Mouse (Mus musculus) midbrain, postnatal 0 days (tissue): ENCODE data around the gene Pcdh9. TPM values are rescaled to one million over a fixed set of nuclear protein-coding genes. Genes with fewer than 3 reads are reported as not detected.

ENCODE experiments used
- ATAC-seq: fragments of 200-750 bp; cut with Nextera tagmentation; 2 replicates; pipeline ENCODE4 v1.8.0; 2017; ENCODE audit warnings: moderate number of reproducible peaks, mild to moderate bottlenecking, moderate TSS enrichment, moderate library complexity; ENCODE audit not compliant: low FRiP score
- DNase-seq: peaks from one replicate; pipeline ENCODE4 v3.0.0-alpha.2; 2015; ENCODE audit warnings: low spot score
- H3K27ac ChIP-seq: fragments of 300-500 bp; sonication (generic); 2 replicates; pipeline ENCODE4 v1.5.1; 2014; ENCODE audit warnings: low read depth, mild to moderate bottlenecking, low read length, mixed read lengths
- H3K27me3 ChIP-seq: fragments of 300-500 bp; sonication (generic); 2 replicates; pipeline ENCODE4 v1.6.1; 2014; ENCODE audit warnings: low read length, control low read depth, mixed read lengths; ENCODE audit not compliant: insufficient read depth
- H3K36me3 ChIP-seq: fragments of 300-500 bp; sonication (generic); 2 replicates; pipeline ENCODE4 v1.6.1; 2014; ENCODE audit warnings: low read length, control low read depth, mixed read lengths; ENCODE audit not compliant: insufficient read depth
- H3K4me1 ChIP-seq: fragments of 300-500 bp; sonication (generic); 2 replicates; pipeline ENCODE4 v1.6.1; 2014; ENCODE audit warnings: mild to moderate bottlenecking, control low read depth, antibody characterized with exemption, low read length, mixed read lengths; ENCODE audit not compliant: insufficient read depth
- H3K4me2 ChIP-seq: fragments of 300-500 bp; sonication (generic); 2 replicates; pipeline ENCODE4 v1.6.1; 2014; ENCODE audit warnings: low read depth, mild to moderate bottlenecking, low read length, mixed read lengths; ENCODE audit not compliant: poor library complexity, severe bottlenecking
- H3K4me3 ChIP-seq: fragments of 300-500 bp; sonication (generic); 2 replicates; pipeline ENCODE4 v1.5.1; 2014; ENCODE audit warnings: low read depth, mild to moderate bottlenecking, low read length, moderate library complexity
- H3K9ac ChIP-seq: fragments of 300-500 bp; sonication (generic); replicated peaks from 2 replicates; pipeline ENCODE4 v1.6.1; 2014; ENCODE audit warnings: mild to moderate bottlenecking, low read length, moderate library complexity, mixed read lengths; ENCODE audit not compliant: poor library complexity, severe bottlenecking
- H3K9me3 ChIP-seq: fragments of 300-500 bp; sonication (generic); 2 replicates; pipeline ENCODE4 v1.6.1; 2016; ENCODE audit warnings: low read length, control low read depth
- CTCF ChIP-seq: IDR thresholded peaks from 2 replicates; pipeline ENCODE4 v1.5.1; 2016; ENCODE audit warnings: antibody characterized with exemption, mild to moderate bottlenecking
- WGBS: fragments of 180-500 bp; shearing (Covaris S2); extraction: QIAGEN DNeasy Blood & Tissue Kit; methylation state at CpG from one replicate; pipeline ENCODE4 v1.1.7; 2014; 5-methylcytosine and 5-hydroxymethylcytosine counted together
- polyA plus RNA-seq: library from polyadenylated mRNA; unstranded; fragments of >200 nt; fragmentation: Nextera tagmentation; extraction: Ambion mirVana; gene quantifications from 2 replicates; pipeline ENCODE4 v1.2.1, GENCODE M21; 2015
- total RNA-seq: library from RNA; depleted of rRNA; stranded (reverse); fragments of >200 nt; gene quantifications from 2 replicates; pipeline ENCODE4 v1.2.3, GENCODE M21; 2014

The Pcdh9 gene
- total and polyA plus RNA-seq, 2 experiments from 2014 or later, result 149 to 164 TPM

DNA sequence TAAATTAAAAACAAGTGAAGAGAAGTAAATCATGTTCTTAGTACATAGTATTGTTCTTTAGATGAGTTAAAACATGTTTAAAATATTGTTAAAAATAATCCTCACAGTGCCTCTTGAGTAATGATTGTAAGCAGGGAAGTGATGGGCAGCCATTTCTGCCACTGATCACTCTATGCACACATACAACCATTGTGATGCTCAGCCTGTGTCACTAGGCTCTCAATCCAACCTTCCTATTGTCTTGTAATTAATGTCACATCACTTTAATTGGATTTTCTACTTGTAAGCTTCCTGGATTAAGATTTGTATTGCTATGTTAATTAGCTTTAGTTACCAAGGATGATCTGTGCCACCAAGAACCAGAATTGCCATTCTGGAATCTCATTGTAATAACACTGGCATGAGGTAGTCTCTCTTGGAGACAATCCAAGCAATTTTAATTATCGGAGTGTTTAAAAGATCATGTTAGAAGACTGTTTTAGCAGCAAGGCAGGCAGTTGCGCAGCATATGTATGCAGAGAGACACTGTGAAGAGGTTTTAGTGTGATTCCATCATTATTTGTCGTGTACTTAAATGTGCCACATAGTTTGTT, 305.0 kb downstream of the Pcdh9 start:
- Histone ChIP-seq H3K4me1 (no peaks in the 10 kb centered on the region), H3K9ac (no peak overlapping the region), H3K27ac (no peak overlapping the region), H3K36me3 (no peaks in the 10 kb centered on the region), H3K27me3 (no peaks in the 10 kb centered on the region), H3K4me3 (no peak overlapping the region), H3K9me3 (no peaks in the 10 kb centered on the region), H3K4me2 (no peak overlapping the region)
- ATAC-seq, result no peak
- no peak for TF ChIP-seq CTCF
- peak; percentile 57 for DNase-seq
- 41% methylated on average over 3 of the region's 3 CpGs for whole genome bisulfite sequencing

- Histone ChIP-seq H3K4me2 (no peak overlapping the region), H3K27ac (no peak overlapping the region), H3K4me1 (no peaks in the 10 kb centered on the region), H3K27me3 (no peaks in the 10 kb centered on the region), H3K36me3 (no peaks in the 10 kb centered on the region), H3K4me3 (no peak overlapping the region), H3K9me3 (no peaks in the 10 kb centered on the region), H3K9ac (no peak overlapping the region)
- no peak for DNase-seq
- TF ChIP-seq CTCF, result no peak
- no peak for ATAC-seq
- WGBS, result 85% methylated on average over 2 of the region's 2 CpGs
Measured at GRCm38 (mm10) chr14:93564361-93564760, 326.1 kb downstream of the Pcdh9 start.

- TF ChIP-seq CTCF, result no peak
- 88% methylated on average over 1 of the region's 1 CpGs for WGBS
- Histone ChIP-seq H3K4me3 (no peak overlapping the region), H3K4me1 (no peaks in the 10 kb centered on the region), H3K36me3 (no peaks in the 10 kb centered on the region), H3K9ac (no peak overlapping the region), H3K27ac (no peak overlapping the region), H3K27me3 (no peaks in the 10 kb centered on the region), H3K9me3 (no peaks in the 10 kb centered on the region), H3K4me2 (no peak overlapping the region)
- DNase-seq (no peak), ATAC-seq (no peak)
Measured at GRCm38 (mm10) chr14:93561577-93561976, 328.9 kb downstream of the Pcdh9 start.

GRCm38 (mm10) chr14:93553771-93554170, 336.7 kb downstream of the Pcdh9 start:
- 45% methylated on average over 3 of the region's 3 CpGs for WGBS
- ATAC-seq (no peak), DNase-seq (no peak)
- no peak overlapping the region for H3K4me2 ChIP-seq
- H3K9me3 ChIP-seq, result no peaks in the 10 kb centered on the region
- H3K36me3 ChIP-seq, result no peaks in the 10 kb centered on the region
- H3K4me3 ChIP-seq, result no peak overlapping the region
- H3K4me1 ChIP-seq, result no peaks in the 10 kb centered on the region
- H3K27ac ChIP-seq, result no peak overlapping the region
- TF ChIP-seq CTCF, result no peak
- H3K9ac ChIP-seq, result no peak overlapping the region
- no peaks in the 10 kb centered on the region for H3K27me3 ChIP-seq

GRCm38 (mm10) chr14:93545575-93545974, 344.9 kb downstream of the Pcdh9 start:
- Histone ChIP-seq H3K9ac (no peak overlapping the region), H3K9me3 (no peaks in the 10 kb centered on the region), H3K27me3 (no peaks in the 10 kb centered on the region), H3K27ac (no peak overlapping the region), H3K4me1 (no peaks in the 10 kb centered on the region), H3K4me2 (no peak overlapping the region), H3K4me3 (no peak overlapping the region), H3K36me3 (no peaks in the 10 kb centered on the region)
- DNase-seq (no peak), ATAC-seq (no peak)
- WGBS, result 90% methylated on average over 6 of the region's 6 CpGs
- TF ChIP-seq CTCF, result no peak

DNA sequence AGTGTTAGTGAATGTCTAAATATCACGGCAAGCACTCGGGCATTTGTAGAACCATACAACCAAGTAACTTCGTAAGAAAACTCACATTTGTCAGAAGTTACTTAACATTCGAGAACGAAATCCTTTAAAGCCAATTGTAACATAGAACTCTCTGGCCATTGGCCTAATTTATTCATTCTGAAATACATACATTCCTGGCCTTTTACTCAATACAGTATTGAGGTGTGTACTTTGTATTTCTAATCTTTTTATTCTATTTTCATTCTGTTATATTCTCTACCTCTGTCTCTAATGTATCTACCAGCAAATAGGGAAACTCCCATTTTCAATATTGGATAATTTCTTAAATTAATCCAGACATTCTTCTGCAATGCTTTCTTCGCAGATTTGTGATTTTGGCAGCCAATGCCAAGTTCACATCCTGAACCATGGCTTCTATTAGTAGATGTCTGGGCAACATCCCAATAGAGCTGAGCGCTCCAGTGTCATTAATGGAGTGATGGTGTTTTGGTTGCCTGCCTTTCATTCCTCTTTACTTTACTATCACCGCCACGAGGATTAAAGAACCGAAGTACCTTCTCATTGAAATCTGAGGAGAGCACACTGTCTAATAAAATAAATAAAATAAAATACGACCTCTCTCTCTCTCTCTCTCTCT, 346.4 kb downstream of the Pcdh9 start:
- H3K4me2 ChIP-seq, result no peak overlapping the region
- WGBS, result 71% methylated on average over 11 of the region's 11 CpGs
- TF ChIP-seq CTCF, result no peak
- H3K9me3 ChIP-seq, result no peaks in the 10 kb centered on the region
- H3K27me3 ChIP-seq, result no peaks in the 10 kb centered on the region
- DNase-seq, result peak; percentile 55
- H3K27ac ChIP-seq, result no peak overlapping the region
- no peak for ATAC-seq
- H3K4me1 ChIP-seq, result no peaks in the 10 kb centered on the region
- no peak overlapping the region for H3K9ac ChIP-seq
- no peak overlapping the region for H3K4me3 ChIP-seq
- H3K36me3 ChIP-seq, result no peaks in the 10 kb centered on the region
